In the genomic region with DNA sequence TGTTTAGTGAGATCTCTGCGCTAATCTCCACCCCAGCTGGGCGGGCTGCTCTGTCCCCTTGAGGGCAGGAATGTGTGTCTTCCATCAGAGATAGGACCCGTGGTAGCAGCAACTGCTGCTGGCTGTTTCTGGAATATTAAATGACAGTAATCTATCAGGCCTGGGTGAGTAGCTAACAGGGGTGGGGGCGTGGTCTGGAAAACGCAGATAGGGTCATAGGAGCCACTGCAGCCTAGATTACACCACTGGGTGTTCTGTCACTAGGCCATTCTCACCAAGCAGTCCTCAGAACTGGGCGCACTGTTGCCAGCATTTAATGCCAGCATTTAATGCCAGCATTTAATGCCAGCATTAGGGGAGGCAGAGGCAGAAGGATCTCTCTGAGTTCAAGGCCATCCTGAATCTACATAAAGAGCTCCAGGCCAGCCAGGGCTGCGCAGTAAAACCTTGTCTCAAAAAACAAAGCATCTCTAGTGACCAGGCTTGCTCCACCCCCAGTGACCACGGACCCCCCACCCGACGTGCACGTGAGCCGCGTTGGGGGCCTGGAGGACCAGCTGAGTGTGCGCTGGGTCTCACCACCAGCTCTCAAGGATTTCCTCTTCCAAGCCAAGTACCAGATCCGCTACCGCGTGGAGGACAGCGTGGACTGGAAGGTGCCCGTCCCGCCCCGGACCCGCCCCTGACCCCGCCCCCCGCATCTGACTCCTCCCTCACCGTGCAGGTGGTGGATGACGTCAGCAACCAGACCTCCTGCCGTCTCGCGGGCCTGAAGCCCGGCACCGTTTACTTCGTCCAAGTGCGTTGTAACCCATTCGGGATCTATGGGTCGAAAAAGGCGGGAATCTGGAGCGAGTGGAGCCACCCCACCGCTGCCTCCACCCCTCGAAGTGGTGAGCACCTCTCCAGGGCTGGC, we compare ENCODE assay signal across 7 mouse cellular contexts. TPM values are rescaled to one million over a fixed set of nuclear protein-coding genes. Genes with fewer than 3 reads are reported as not detected.
DNase-seq lines count a peak whose midpoint lies in the region; ATAC-seq lines count a peak whose summit lies in the region.

No protein-coding gene starts in this region.

- H3K4me2 ChIP-seq in embryonic facial prominence, embryonic 11.5 days (ENCODE audit: low read depth, low read length): peak overlapping the region; percentile 16; the same call in 1 of the 2 replicates
- H3K4me2 ChIP-seq in kidney, embryonic 15.5 days: peak overlapping the region; percentile 50
- peak overlapping the region; percentile 21; the same call in 1 of the 2 replicates for H3K4me2 ChIP-seq in midbrain, embryonic 12.5 days (replicated peaks)

- H3K36me3 ChIP-seq in embryonic facial prominence, embryonic 11.5 days (replicated peaks; ENCODE audit: control insufficient read depth, insufficient read depth, low read depth, low read length): no peaks in the 10 kb centered on the region
- no peaks in the 10 kb centered on the region for H3K36me3 ChIP-seq in kidney, embryonic 15.5 days
- H3K36me3 ChIP-seq in midbrain, embryonic 12.5 days: peaks cover 6% of the 10 kb centered on the region; the same call in 1 of the 2 replicates

- 10% methylated on average over 37 of the region's 39 CpGs for WGBS in embryonic facial prominence, embryonic 11.5 days
- WGBS in kidney, embryonic 15.5 days: 9% methylated on average over 38 of the region's 39 CpGs
- WGBS in midbrain, embryonic 12.5 days: 9% methylated on average over 39 of the region's 39 CpGs

- peaks cover 35% of the 10 kb centered on the region for H3K27me3 ChIP-seq in embryonic facial prominence, embryonic 11.5 days (ENCODE audit: control insufficient read depth, insufficient read depth, low read length)
- peaks cover 85% of the 10 kb centered on the region for H3K27me3 ChIP-seq in kidney, embryonic 15.5 days
- H3K27me3 ChIP-seq in midbrain, embryonic 12.5 days: peaks cover 91% of the 10 kb centered on the region

- H3K4me3 ChIP-seq in embryonic facial prominence, embryonic 11.5 days (ENCODE audit: low read depth, low read length): no peak overlapping the region
- H3K4me3 ChIP-seq in kidney, embryonic 15.5 days (replicated peaks): peak overlapping the region; percentile 25
- H3K4me3 ChIP-seq in midbrain, embryonic 12.5 days: peak overlapping the region; percentile 12

- peaks cover 18% of the 10 kb centered on the region for H3K4me1 ChIP-seq in embryonic facial prominence, embryonic 11.5 days (ENCODE audit: control insufficient read depth, insufficient read depth, low read length)
- H3K4me1 ChIP-seq in kidney, embryonic 15.5 days: peaks cover 58% of the 10 kb centered on the region
- H3K4me1 ChIP-seq in midbrain, embryonic 12.5 days: peaks cover 35% of the 10 kb centered on the region

- peak; percentile 66 to 81 for DNase-seq in spleen, postnatal 4 days (ENCODE audit: low spot score in 2 of 2)
- no peak for DNase-seq in spleen, adult 18-20 months
- no peak for DNase-seq in embryonic facial prominence, embryonic 11.5 days (ENCODE audit: low spot score)
- no peak for DNase-seq in right cerebral cortex, postnatal 36 days (ENCODE audit: low spot score in 2 of 2)
- DNase-seq in adrenal gland, postnatal 4 days (ENCODE audit: low spot score in 2 of 2): no peak

- no peak overlapping the region for H3K27ac ChIP-seq in embryonic facial prominence, embryonic 11.5 days (replicated peaks; ENCODE audit: low read depth, low read length)
- no peak overlapping the region for H3K27ac ChIP-seq in kidney, embryonic 15.5 days
- no peak overlapping the region for H3K27ac ChIP-seq in midbrain, embryonic 12.5 days (replicated peaks)

- H3K9ac ChIP-seq in embryonic facial prominence, embryonic 11.5 days (replicated peaks; ENCODE audit: low read length): no peak overlapping the region
- no peak overlapping the region for H3K9ac ChIP-seq in kidney, embryonic 15.5 days
- H3K9ac ChIP-seq in midbrain, embryonic 12.5 days (replicated peaks): no peak overlapping the region

- no peak for ATAC-seq in embryonic facial prominence, embryonic 11.5 days (replicated peaks; ENCODE audit: insufficient number of reproducible peaks, low FRiP score, low TSS enrichment, low read depth)
- no peak for ATAC-seq in kidney, embryonic 15.5 days (replicated peaks; ENCODE audit: low FRiP score)
- no peak for ATAC-seq in midbrain, embryonic 12.5 days (ENCODE audit: low FRiP score, low read depth)

- no peaks in the 10 kb centered on the region for H3K9me3 ChIP-seq in embryonic facial prominence, embryonic 11.5 days (replicated peaks; ENCODE audit: control insufficient read depth, low read length)
- H3K9me3 ChIP-seq in kidney, embryonic 15.5 days (replicated peaks): no peaks in the 10 kb centered on the region
- H3K9me3 ChIP-seq in midbrain, embryonic 12.5 days: no peaks in the 10 kb centered on the region

RNA-seq across cellular contexts. Expression of gene Rex1bd, which starts 5.9 kb away (rescaled TPM):
- polyA plus RNA-seq in embryonic facial prominence, embryonic 11.5 days (2014; fragmentation: Nextera tagmentation; extraction: Ambion mirVana): 126 and 140 TPM in 2 replicates
- 128 and 133 TPM in 2 replicates for polyA plus RNA-seq in kidney, embryonic 15.5 days (2015; fragmentation: Nextera tagmentation; extraction: Ambion mirVana)
- polyA plus RNA-seq in midbrain, embryonic 12.5 days (2016; fragmentation: Nextera tagmentation; extraction: Ambion mirVana): 130 and 134 TPM in 2 replicates
- total RNA-seq in adrenal gland, postnatal 4 days (2021): 100 to 1,000 TPM; 105 to 109 TPM

RNA-seq across cellular contexts. Expression of gene Crlf1, which starts 7.7 kb away (rescaled TPM):
- polyA plus RNA-seq in embryonic facial prominence, embryonic 11.5 days (2014; fragmentation: Nextera tagmentation; extraction: Ambion mirVana): 63.8 and 64.7 TPM in 2 replicates
- 21.1 and 24.1 TPM in 2 replicates for polyA plus RNA-seq in kidney, embryonic 15.5 days (2015; fragmentation: Nextera tagmentation; extraction: Ambion mirVana)
- 0.92 and 1.6 TPM in 2 replicates for polyA plus RNA-seq in midbrain, embryonic 12.5 days (2016; fragmentation: Nextera tagmentation; extraction: Ambion mirVana)
- total RNA-seq in adrenal gland, postnatal 4 days (2021): under 1 TPM in 1 of 2 experiments, not detected in 1; 0.45 TPM

RNA-seq across cellular contexts. Expression of gene Uba52, which starts 10.0 kb away (rescaled TPM):
- polyA plus RNA-seq in embryonic facial prominence, embryonic 11.5 days (2014; fragmentation: Nextera tagmentation; extraction: Ambion mirVana): 783 and 884 TPM in 2 replicates
- polyA plus RNA-seq in kidney, embryonic 15.5 days (2015; fragmentation: Nextera tagmentation; extraction: Ambion mirVana): 954 and 1,022 TPM in 2 replicates
- 748 and 749 TPM in 2 replicates for polyA plus RNA-seq in midbrain, embryonic 12.5 days (2016; fragmentation: Nextera tagmentation; extraction: Ambion mirVana)
- total RNA-seq in adrenal gland, postnatal 4 days (2021): 1,000 to 10,000 TPM; 1,529 to 1,618 TPM

RNA-seq across cellular contexts. Expression of gene Tmem59l, which starts 13.5 kb away (rescaled TPM):
- polyA plus RNA-seq in embryonic facial prominence, embryonic 11.5 days (2014; fragmentation: Nextera tagmentation; extraction: Ambion mirVana): 25.4 and 25.7 TPM in 2 replicates
- 5.9 and 6.0 TPM in 2 replicates for polyA plus RNA-seq in kidney, embryonic 15.5 days (2015; fragmentation: Nextera tagmentation; extraction: Ambion mirVana)
- 19.3 and 21.7 TPM in 2 replicates for polyA plus RNA-seq in midbrain, embryonic 12.5 days (2016; fragmentation: Nextera tagmentation; extraction: Ambion mirVana)
- total RNA-seq in adrenal gland, postnatal 4 days (2021): 1 to 10 TPM; 3.6 to 5.0 TPM

RNA-seq across cellular contexts. Expression of gene Klhl26, which starts 23.9 kb away (rescaled TPM):
- polyA plus RNA-seq in embryonic facial prominence, embryonic 11.5 days (2014; fragmentation: Nextera tagmentation; extraction: Ambion mirVana): 15.4 and 17.9 TPM in 2 replicates
- polyA plus RNA-seq in kidney, embryonic 15.5 days (2015; fragmentation: Nextera tagmentation; extraction: Ambion mirVana): 20.0 and 23.5 TPM in 2 replicates
- 17.8 and 18.5 TPM in 2 replicates for polyA plus RNA-seq in midbrain, embryonic 12.5 days (2016; fragmentation: Nextera tagmentation; extraction: Ambion mirVana)
- total RNA-seq in adrenal gland, postnatal 4 days (2021): 10 to 100 TPM; 18.7 to 20.4 TPM

Comparison
In these comparisons a context has a peak if more than half of its experiments do, and no peak if none do; other contexts are left out.
1. DNase-seq: peak in spleen, postnatal 4 days (2 of 2); none in spleen, adult 18-20 months (0 of 2), embryonic facial prominence, embryonic 11.5 days (single experiment), right cerebral cortex, postnatal 36 days (0 of 2) and adrenal gland, postnatal 4 days (0 of 2).
2. Peak in every context shown above with its lines, with median percentiles within 50 percentile points of each other: H3K4me2 ChIP-seq.